Mouse (Mus musculus) neural tube, embryonic 11.5 days (tissue): ENCODE measurements around the gene AA467197. TPM values are rescaled to one million over a fixed set of nuclear protein-coding genes. Genes with fewer than 3 reads are reported as not detected.

Experiments
- ATAC-seq: fragments of 200-750 bp; cut with Nextera tagmentation; 2 replicates; pipeline ENCODE4 v1.8.0; 2017; ENCODE audit warnings: moderate number of reproducible peaks, mild to moderate bottlenecking, moderate TSS enrichment, moderate library complexity; ENCODE audit not compliant: insufficient read depth, low FRiP score, low TSS enrichment
- DNase-seq: peaks from one replicate; pipeline ENCODE4 v3.0.0-alpha.2; 2015; ENCODE audit warnings: low spot score
- H3K27ac ChIP-seq: fragments of 300-500 bp; sonication (generic); 2 replicates; pipeline ENCODE4 v1.5.1; 2014; ENCODE audit warnings: low read depth, mild to moderate bottlenecking, low read length
- H3K27me3 ChIP-seq: fragments of 300-500 bp; sonication (generic); 2 replicates; pipeline ENCODE4 v1.6.1; 2014; ENCODE audit warnings: mild to moderate bottlenecking, low read length, mixed read lengths; ENCODE audit not compliant: control insufficient read depth, insufficient read depth
- H3K36me3 ChIP-seq: fragments of 300-500 bp; sonication (generic); 2 replicates; pipeline ENCODE4 v1.6.1; 2014; ENCODE audit warnings: mild to moderate bottlenecking, low read length, moderate library complexity, mixed read lengths; ENCODE audit not compliant: control insufficient read depth, insufficient read depth
- H3K4me1 ChIP-seq: fragments of 300-500 bp; sonication (generic); 2 replicates; pipeline ENCODE4 v1.6.1; 2014; ENCODE audit warnings: low read length, mixed read lengths; ENCODE audit not compliant: control insufficient read depth, insufficient read depth
- H3K4me2 ChIP-seq: fragments of 300-500 bp; sonication (generic); 2 replicates; pipeline ENCODE4 v1.6.1; 2014; ENCODE audit warnings: low read depth, mild to moderate bottlenecking, moderate library complexity
- H3K4me3 ChIP-seq: fragments of 300-500 bp; sonication (generic); 2 replicates; pipeline ENCODE4 v1.5.1; 2014; ENCODE audit warnings: low read depth, low read length
- H3K9ac ChIP-seq: fragments of 300-500 bp; sonication (generic); 2 replicates; pipeline ENCODE4 v1.6.1; 2014; ENCODE audit warnings: mild to moderate bottlenecking, low read length
- H3K9me3 ChIP-seq: fragments of 300-500 bp; sonication (generic); 2 replicates; pipeline ENCODE4 v1.6.1; 2016; ENCODE audit warnings: low read length; ENCODE audit not compliant: control insufficient read depth
- WGBS: fragments of 180-500 bp; shearing (Covaris S2); extraction: QIAGEN DNeasy Blood & Tissue Kit; methylation state at CpG from one replicate; pipeline ENCODE4 v1.1.7; 2014; 5-methylcytosine and 5-hydroxymethylcytosine counted together
- microRNA counts: library from miRNA; unstranded; fragments of <30 nt; microRNA quantifications from one replicate; lab custom pipeline; 2015
- microRNA-seq: library from miRNA; unstranded; fragments of <30 nt; microRNA quantifications from one replicate; pipeline ENCODE4, GENCODE M21; 2016
- polyA plus RNA-seq: library from polyadenylated mRNA; unstranded; fragments of >200 nt; fragmentation: Nextera tagmentation; extraction: Ambion mirVana; gene quantifications from 2 replicates; pipeline ENCODE4 v1.2.1, GENCODE M21; 2014

The AA467197 gene
- polyA plus RNA-seq, 1 experiment from 2014 or later: 0.81 TPM

DNA sequence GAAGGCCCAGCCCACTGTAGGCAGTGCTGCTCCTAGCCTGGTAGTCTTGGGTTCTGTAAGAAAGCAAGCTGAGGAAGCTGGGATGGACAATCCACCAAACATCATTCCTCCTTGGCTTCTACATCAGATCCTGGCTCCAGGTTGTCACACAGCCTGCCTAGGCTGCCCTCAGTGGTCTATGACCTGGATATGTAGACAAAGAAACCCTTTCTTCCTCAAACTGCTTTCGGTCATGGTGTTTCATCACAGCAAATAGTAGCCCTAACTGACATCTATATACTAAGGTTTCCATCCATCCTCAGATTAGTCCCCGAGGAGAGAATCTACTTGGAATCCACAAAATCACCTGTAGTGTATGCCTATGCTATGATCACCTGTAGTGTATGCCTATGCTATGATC is 38.3 kb downstream of the AA467197 start:
- Histone ChIP-seq H3K4me1 (no peaks in the 10 kb centered on the region), H3K36me3 (no peaks in the 10 kb centered on the region), H3K9ac (no peak overlapping the region), H3K27ac (no peak overlapping the region), H3K27me3 (no peaks in the 10 kb centered on the region), H3K4me3 (no peak overlapping the region), H3K4me2 (no peak overlapping the region), H3K9me3 (no peaks in the 10 kb centered on the region)
- DNase-seq (no peak), ATAC-seq (no peak)
- 82% methylated on average over 2 of the region's 2 CpGs for WGBS

- H3K4me3 ChIP-seq: no peak overlapping the region
- no peaks in the 10 kb centered on the region for H3K36me3 ChIP-seq
- no peak overlapping the region for H3K4me2 ChIP-seq
- H3K27me3 ChIP-seq: no peaks in the 10 kb centered on the region
- WGBS: 87% methylated on average over 5 of the region's 5 CpGs
- H3K9me3 ChIP-seq: peaks cover 9% of the 10 kb centered on the region
- H3K9ac ChIP-seq: no peak overlapping the region
- no peak overlapping the region for H3K27ac ChIP-seq
- H3K4me1 ChIP-seq: no peaks in the 10 kb centered on the region
- no peak for ATAC-seq
- DNase-seq: no peak
These were observed 44.8 kb downstream of the AA467197 start for GRCm38 (mm10) chr2:122681379-122682137.

- ATAC-seq (no peak), DNase-seq (no peak)
- H3K27ac ChIP-seq: no peak overlapping the region
- WGBS: 83% methylated on average over 2 of the region's 2 CpGs
- H3K4me1 ChIP-seq: no peaks in the 10 kb centered on the region
- H3K27me3 ChIP-seq: no peaks in the 10 kb centered on the region
- no peak overlapping the region for H3K4me3 ChIP-seq
- H3K36me3 ChIP-seq: no peaks in the 10 kb centered on the region
- H3K9ac ChIP-seq: no peak overlapping the region
- H3K9me3 ChIP-seq: peaks cover 9% of the 10 kb centered on the region
- H3K4me2 ChIP-seq: no peak overlapping the region
These were observed 45.7 kb downstream of the AA467197 start for GRCm38 (mm10) chr2:122682520-122682919.

DNA sequence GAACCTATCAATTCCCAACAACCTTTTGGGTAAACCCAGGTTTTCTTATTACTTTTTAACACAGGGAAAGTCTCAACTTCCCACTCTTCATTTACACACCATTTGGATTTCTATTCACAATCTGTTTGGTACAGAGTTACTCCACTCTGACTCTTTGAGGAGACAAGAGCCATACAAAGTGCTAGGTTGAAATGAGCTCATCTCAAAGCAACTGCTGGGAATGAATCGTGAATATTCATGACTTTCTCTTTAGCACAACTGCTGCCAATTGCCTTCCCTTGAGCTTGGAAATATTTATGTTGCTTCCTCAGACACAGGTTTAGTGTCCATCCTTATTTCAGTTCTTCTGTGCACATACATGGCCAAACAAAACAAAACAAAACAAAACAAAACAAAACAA is 46.9 kb downstream of the AA467197 start:
- no peak overlapping the region for H3K4me3 ChIP-seq
- 86% methylated on average over 1 of the region's 1 CpGs for whole genome bisulfite sequencing
- H3K9me3 ChIP-seq: peaks cover 9% of the 10 kb centered on the region
- no peak overlapping the region for H3K27ac ChIP-seq
- no peak for DNase-seq
- no peaks in the 10 kb centered on the region for H3K27me3 ChIP-seq
- H3K36me3 ChIP-seq: no peaks in the 10 kb centered on the region
- H3K4me2 ChIP-seq: no peak overlapping the region
- no peaks in the 10 kb centered on the region for H3K4me1 ChIP-seq
- no peak overlapping the region for H3K9ac ChIP-seq
- no peak for ATAC-seq

DNA sequence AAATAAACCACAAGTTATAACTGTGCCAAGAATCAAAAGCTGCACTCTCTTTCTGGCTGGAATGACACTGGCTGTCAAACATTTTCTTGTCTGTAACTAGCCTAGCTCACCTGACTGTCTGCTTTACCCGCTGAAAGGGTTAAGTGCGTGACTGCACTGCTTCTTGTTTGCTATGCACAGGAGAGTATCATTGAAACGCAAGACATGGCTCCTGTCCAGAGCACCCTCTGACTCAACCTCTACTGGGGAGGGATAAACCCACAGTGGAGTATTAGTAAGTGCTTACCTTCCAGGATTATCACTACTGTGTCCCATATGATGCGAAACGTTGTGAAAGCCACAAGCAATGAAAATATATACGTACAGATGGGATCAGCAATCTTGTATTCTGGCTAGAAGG is 49.9 kb downstream of the AA467197 start:
- DNase-seq: no peak

More for the DNA sequence above, 49.9 kb downstream of the AA467197 start:
- H3K4me2 ChIP-seq: no peak overlapping the region
- no peaks in the 10 kb centered on the region for H3K4me1 ChIP-seq
- no peaks in the 10 kb centered on the region for H3K36me3 ChIP-seq
- 87% methylated on average over 6 of the region's 6 CpGs for WGBS
- no peaks in the 10 kb centered on the region for H3K27me3 ChIP-seq
- no peak overlapping the region for H3K27ac ChIP-seq
- H3K9me3 ChIP-seq: peaks cover 5% of the 10 kb centered on the region
- no peak for ATAC-seq
- no peak overlapping the region for H3K4me3 ChIP-seq
- no peak overlapping the region for H3K9ac ChIP-seq

MicroRNAs within 50 kb of the gene (microRNA counts, 519-probe panel; counts per million panel counts)
- 171 counts per million, percentile 57 among the panel's probes with 10 or more counts for microRNA mmu-miR-147 (lab: Ali Mortazavi, UCI)

Small RNA genes lying within 50 kb of the gene (microRNA-seq; reads per million reads assigned to microRNA genes)
- 6.2 reads per million, percentile 14 among the genes with 10 or more reads in this experiment for gene Mir147

Other genes starting within 250 kb of the AA467197 start
- 0.13 TPM in 1 of 2 replicates, not detected in the other for gene Slc28a2, start 210.5 kb upstream of the AA467197 start, polyA plus RNA-seq
- gene Gm14085, start 152.0 kb upstream of the AA467197 start, polyA plus RNA-seq: not detected in 2 replicates
- 18.8 and 21.9 TPM in 2 replicates for gene Gatm, start 25.7 kb upstream of the AA467197 start, polyA plus RNA-seq
- gene Slc30a4, start 65.7 kb downstream of the AA467197 start, polyA plus RNA-seq: 10.1 and 10.3 TPM in 2 replicates
- 67.4 and 77.3 TPM in 2 replicates for gene Bloc1s6, start 101.5 kb downstream of the AA467197 start, polyA plus RNA-seq
- 1.6 and 3.1 TPM in 2 replicates for gene Sqor, start 128.3 kb downstream of the AA467197 start, polyA plus RNA-seq